Mouse (Mus musculus): ENCODE results near the gene Usp49. TPM values are rescaled to one million over a fixed set of nuclear protein-coding genes. Genes with fewer than 3 reads are reported as not detected.
"Not testable (repeated sequence)": the region's sequence is repeated elsewhere in the genome, so short reads cannot be mapped to it uniquely, and the experiment has no call there.

The Usp49 gene
- polyA plus RNA-seq, 1 experiment from 2014 or later: 3.3 TPM

DNA sequence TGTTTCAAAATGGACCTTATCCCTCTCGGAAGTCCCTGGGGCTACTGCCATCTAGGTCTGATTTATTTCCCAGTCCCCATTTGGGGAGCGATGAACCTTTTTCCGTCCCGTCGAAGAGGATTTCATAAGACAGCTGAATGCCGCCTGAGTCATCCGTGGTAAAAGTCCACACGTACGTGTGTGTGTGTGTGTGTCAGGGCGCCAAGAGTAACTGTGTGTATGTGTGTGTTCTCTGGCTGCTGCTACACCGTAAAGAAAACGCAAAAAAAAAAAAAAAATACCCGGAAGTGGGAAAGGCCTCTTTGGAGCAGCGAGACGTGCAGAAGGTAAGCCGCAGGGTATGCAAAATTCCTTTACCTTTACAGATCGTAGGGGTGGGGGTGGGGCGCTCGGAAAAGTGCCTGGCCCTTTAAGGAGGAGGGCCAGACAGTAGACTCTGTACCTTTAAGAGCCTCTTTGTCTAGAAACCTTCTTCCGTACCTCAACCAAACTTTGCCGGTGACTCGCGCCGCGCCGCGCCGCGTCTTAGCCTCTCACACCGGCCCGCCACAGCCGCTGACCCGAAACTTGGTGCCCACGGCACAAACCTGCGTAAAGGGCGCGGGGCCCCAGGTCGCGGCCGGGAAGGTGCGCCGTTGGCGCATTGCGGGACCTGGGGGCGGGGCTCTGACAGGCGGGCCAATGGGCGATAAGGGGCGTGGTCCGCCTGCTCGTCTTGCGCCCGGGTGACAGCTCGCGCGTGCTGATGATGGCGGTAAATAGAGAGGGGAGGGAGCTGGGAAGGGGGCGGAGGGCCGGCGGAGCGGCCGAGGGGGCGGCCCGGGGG lies 1.4 kb upstream of the Usp49 start:
- peaks cover 34% of the 10 kb centered on the region for H3K4me1 ChIP-seq
- peak overlapping the region; percentile 94 for H3K27ac ChIP-seq (replicated peaks)
- peak overlapping the region; percentile 92 for H3K9ac ChIP-seq
- H3K9me3 ChIP-seq: no peaks in the 10 kb centered on the region
- peak overlapping the region; percentile 77 for H3K4me3 ChIP-seq
- WGBS: under 1% methylated on average over 61 of the region's 63 CpGs
- peak overlapping the region; percentile 96 for H3K4me2 ChIP-seq
- no peaks in the 10 kb centered on the region for H3K27me3 ChIP-seq (replicated peaks)
- peak; percentile 88 for ATAC-seq (ENCODE audit: extremely low read depth, insufficient number of reproducible peaks, low FRiP score, low TSS enrichment)
- peaks cover 30% of the 10 kb centered on the region for H3K36me3 ChIP-seq

DNA sequence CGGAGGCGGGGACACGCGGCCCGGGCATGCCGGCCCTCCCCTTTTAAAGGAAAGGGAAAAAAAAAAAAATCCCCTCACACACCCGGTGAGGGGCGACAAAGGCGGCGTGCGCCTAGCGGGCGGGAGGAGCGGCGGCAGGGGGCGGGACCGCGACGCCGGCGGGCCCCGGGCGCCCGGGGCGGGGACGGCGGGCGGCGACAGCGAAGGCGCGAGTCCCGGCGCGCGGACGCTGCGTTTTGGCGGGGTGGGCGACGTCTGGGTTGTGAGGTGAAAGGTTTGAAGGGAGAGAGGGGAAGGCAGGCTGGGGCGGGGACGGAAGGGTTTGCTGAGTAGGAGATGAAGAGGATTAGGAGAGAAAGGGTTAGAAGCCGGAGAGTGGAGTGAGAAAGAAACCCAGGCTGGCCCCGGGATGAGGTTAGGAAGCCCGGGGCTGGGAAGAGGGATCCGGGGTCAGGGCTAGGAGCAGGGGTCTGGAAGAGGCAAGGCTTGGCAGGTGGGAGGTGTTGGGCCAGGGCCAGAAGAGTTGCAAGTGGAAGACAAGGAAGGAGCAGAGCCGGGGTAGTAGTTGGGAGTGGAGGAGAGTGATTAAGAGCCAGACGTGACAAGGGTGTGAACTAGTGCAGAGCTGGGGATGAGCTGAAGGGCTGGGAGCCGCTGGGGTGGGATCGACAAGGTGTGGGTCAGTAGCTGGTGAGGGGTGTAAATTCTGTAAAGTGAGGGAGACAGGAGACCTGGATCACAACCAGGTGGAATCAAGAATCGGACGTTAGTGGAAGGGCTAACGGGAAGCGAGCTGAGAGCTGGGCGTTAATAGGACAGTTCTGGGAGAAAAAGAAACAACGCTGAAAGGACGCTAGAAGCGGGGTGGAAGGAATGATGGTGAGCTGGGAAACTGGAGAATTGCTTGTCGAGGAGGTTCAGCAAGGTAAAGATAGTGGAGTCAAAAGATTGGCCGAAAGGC lies 493 bp upstream of the Usp49 start:
- Histone ChIP-seq H3K4me1 (peaks cover 34% of the 10 kb centered on the region), H3K36me3 (peaks cover 21% of the 10 kb centered on the region), H3K27me3 (replicated peaks) (no peaks in the 10 kb centered on the region), H3K9ac (peak overlapping the region; percentile 92), H3K4me3 (peak overlapping the region; percentile 77), H3K27ac (replicated peaks) (peak overlapping the region; percentile 94), H3K9me3 (no peaks in the 10 kb centered on the region), H3K4me2 (peak overlapping the region; percentile 96)
- ATAC-seq (ENCODE audit: extremely low read depth, insufficient number of reproducible peaks, low FRiP score, low TSS enrichment): no peak; the same call in 1 of the 2 replicates
- under 1% methylated on average over 56 of the region's 61 CpGs for WGBS

DNA sequence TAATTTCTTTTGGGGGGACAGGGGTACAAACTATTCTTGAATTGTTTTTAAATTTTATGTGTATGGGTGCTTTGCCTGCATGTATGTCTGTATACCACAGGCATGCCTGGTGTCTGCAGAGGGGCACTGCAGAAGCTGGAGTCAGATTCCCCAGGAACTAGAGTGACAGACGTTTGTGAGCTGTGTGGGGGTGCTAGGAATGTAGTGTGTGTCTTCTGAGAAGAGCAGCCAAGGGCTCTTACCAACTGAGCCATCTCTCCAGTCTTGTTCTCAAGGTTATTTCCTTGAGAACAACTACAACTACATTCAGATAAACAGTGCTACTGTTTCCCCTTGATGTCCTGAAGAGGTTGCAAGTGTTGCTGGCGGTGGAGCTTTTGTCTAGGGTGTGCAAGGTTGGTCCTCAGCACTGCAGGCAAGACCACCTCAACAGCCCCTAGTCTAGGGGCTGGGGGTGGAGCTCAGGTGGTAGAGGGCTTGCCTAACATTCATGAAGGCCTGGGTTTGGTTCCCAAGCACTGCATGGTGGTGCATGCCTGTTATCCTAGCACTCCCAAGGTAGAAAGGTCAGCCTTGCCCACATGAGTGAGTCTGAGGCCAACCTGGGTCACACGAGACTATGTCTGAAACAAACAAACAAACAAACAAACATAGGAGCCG lies 1.8 kb downstream of the Usp49 start:
- Histone ChIP-seq H3K27me3 (replicated peaks) (no peaks in the 10 kb centered on the region), H3K9me3 (no peaks in the 10 kb centered on the region), H3K4me3 (no peak overlapping the region), H3K4me2 (no peak overlapping the region), H3K9ac (0 out of 2 replicates have a peak overlapping the region, but pooled peaks have one; percentile 37), H3K4me1 (peaks cover 34% of the 10 kb centered on the region), H3K27ac (replicated peaks) (no peak overlapping the region), H3K36me3 (peaks cover 19% of the 10 kb centered on the region)
- 55% methylated on average over 4 of the region's 4 CpGs for WGBS
- ATAC-seq (ENCODE audit: extremely low read depth, insufficient number of reproducible peaks, low FRiP score, low TSS enrichment): no peak

DNA sequence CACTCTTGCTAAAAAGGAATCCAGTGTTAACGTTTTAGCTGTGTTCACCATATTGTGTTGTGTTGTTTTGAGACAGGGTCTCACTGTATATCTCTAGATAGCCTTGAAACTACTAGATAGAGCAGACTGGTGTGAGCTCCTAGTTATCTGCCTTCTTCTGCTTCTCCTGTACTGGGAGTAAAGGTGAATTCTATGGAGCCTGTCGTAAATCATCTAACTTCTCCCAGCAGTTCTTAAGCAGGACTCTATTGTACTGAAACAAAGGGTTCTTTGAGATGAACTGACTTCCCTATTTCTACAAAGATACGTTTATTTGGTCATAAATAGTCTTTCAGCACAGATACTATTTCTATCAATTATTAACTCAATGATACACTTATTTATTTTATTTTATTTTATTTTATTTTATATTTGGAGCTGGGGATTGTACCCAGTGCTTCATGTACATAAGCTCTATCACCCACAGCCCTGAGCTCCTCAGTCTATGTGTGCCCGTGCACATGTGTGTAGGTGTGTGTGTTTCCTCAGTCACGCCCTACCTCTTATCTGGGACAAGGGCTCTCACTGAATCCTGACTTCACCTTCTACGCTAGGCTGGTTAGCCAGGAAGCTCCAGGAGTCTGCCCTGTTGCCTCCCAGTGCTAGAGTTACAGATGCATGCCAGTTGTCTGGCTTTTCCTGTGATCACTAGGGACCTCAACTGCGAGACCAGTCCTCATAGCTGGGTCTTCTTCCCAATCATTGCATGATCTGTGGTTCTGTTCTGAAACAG lies 3.7 kb downstream of the Usp49 start:
- no peak overlapping the region for H3K27ac ChIP-seq (replicated peaks)
- H3K36me3 ChIP-seq: peaks cover 17% of the 10 kb centered on the region
- H3K9ac ChIP-seq: no peak overlapping the region
- H3K4me1 ChIP-seq: peaks cover 23% of the 10 kb centered on the region
- no peak overlapping the region for H3K4me3 ChIP-seq
- H3K27me3 ChIP-seq (replicated peaks): no peaks in the 10 kb centered on the region
- ATAC-seq (ENCODE audit: extremely low read depth, insufficient number of reproducible peaks, low FRiP score, low TSS enrichment): no peak
- no peaks in the 10 kb centered on the region for H3K9me3 ChIP-seq
- 73% methylated on average over 7 of the region's 7 CpGs for WGBS
- no peak overlapping the region for H3K4me2 ChIP-seq

DNA sequence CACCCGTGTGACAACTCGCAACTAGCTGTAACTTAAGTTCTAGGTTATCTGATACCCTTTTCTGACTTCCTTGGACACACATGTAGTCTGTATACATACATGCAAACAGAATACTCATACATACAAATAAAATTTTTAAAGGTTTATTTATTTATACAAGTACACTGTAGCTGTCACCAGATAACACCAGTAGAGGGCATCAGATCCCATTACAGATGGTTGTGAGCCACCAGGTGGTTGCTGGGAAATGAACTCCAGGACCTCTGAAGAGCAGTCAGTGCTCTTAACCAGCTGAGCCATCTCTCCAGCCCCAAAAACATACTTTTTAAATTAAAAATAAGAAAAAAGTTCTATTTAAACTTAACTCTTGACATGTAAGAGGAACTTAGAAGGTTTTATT lies 12.5 kb downstream of the Usp49 start:
- Histone ChIP-seq H3K27me3 (replicated peaks) (no peaks in the 10 kb centered on the region), H3K9ac (no peak overlapping the region), H3K9me3 (no peaks in the 10 kb centered on the region), H3K4me3 (no peak overlapping the region), H3K4me2 (no peak overlapping the region), H3K4me1 (peaks cover 3% of the 10 kb centered on the region; the same call in 1 of the 2 replicates), H3K27ac (replicated peaks) (no peak overlapping the region), H3K36me3 (no peaks in the 10 kb centered on the region)
- 79% methylated on average over 2 of the region's 2 CpGs for WGBS
- no peak for ATAC-seq (ENCODE audit: extremely low read depth, insufficient number of reproducible peaks, low FRiP score, low TSS enrichment)

DNA sequence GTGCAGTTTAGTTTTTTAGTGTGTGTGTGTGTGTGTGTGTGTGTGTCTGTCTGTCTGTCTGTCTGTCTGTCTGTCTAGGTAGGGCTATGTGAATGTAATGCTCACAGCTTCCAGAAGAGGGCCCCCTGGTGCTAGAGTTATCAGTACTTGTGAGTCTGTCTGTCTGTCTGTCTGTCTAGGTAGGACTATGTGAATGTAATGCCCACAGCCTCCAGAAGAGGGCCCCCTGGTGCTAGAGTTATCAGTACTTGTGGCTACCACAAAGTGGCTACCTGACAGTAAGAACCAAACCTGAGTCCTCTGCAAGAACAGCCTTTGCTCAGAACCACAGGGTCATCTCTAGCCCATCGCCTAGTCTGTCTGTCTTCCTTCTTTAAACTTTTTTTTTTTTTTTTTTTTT lies 16.2 kb downstream of the Usp49 start:
- Histone ChIP-seq H3K27ac (replicated peaks) (no peak overlapping the region), H3K27me3 (replicated peaks) (no peaks in the 10 kb centered on the region), H3K9ac (no peak overlapping the region), H3K4me1 (peaks cover 3% of the 10 kb centered on the region; the same call in 1 of the 2 replicates), H3K36me3 (peaks cover 5% of the 10 kb centered on the region; the same call in 1 of the 2 replicates), H3K4me3 (no peak overlapping the region), H3K4me2 (no peak overlapping the region), H3K9me3 (no peaks in the 10 kb centered on the region)
- WGBS: 71% methylated on average over 1 of the region's 1 CpGs
- no peak for ATAC-seq (ENCODE audit: extremely low read depth, insufficient number of reproducible peaks, low FRiP score, low TSS enrichment)

DNA sequence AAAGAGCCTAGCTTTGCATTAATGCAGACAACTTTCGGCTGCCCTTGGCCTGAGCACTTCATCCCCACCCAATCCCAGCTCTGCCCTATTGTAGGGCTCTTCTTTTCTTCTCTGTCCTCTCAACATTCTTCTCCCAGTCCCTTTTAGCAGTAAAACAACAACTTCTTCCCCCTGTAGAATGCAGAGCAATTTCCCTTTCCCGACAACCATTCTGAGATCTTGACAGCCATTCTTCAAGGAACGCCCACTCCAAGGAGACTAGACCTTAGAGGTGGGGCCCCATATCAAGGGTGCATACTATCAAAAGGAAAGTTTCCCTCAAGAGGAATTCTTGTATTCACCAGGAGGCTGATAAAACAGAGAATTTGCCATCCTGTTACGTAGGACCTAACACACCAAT lies 18.5 kb downstream of the Usp49 start:
- H3K27me3 ChIP-seq (replicated peaks): no peaks in the 10 kb centered on the region
- no peaks in the 10 kb centered on the region for H3K9me3 ChIP-seq
- no peak overlapping the region for H3K4me2 ChIP-seq
- H3K4me3 ChIP-seq: no peak overlapping the region
- 60% methylated on average over 4 of the region's 4 CpGs for WGBS
- no peak overlapping the region for H3K9ac ChIP-seq
- H3K36me3 ChIP-seq: peaks cover 16% of the 10 kb centered on the region
- ATAC-seq (ENCODE audit: extremely low read depth, insufficient number of reproducible peaks, low FRiP score, low TSS enrichment): no peak
- no peak overlapping the region for H3K27ac ChIP-seq (replicated peaks)
- peaks cover 3% of the 10 kb centered on the region; the same call in 1 of the 2 replicates for H3K4me1 ChIP-seq

DNA sequence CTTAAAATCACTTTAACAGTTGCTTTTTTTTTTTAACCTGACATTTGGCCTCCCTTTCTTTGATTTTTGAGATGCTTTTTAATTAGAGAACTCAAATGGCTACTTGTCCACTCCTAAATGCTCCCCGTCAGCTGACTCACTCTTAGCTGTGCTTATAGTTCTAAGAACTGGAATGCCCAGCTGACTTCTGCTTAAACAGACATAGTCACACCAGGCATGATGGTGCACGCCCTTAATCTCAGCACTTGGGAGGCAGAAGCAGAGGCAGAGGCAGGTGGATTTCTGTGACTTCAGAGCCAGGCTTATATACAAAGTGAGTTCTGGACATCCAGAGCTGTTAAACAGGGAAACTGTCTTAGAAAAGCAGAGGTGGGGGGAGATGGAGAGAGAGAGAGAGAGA lies 21.5 kb downstream of the Usp49 start:
- Histone ChIP-seq H3K9me3 (no peaks in the 10 kb centered on the region), H3K36me3 (peaks cover 16% of the 10 kb centered on the region), H3K4me3 (no peak overlapping the region), H3K4me1 (peaks cover 3% of the 10 kb centered on the region; the same call in 1 of the 2 replicates), H3K4me2 (no peak overlapping the region), H3K9ac (no peak overlapping the region), H3K27ac (replicated peaks) (no peak overlapping the region), H3K27me3 (replicated peaks) (no peaks in the 10 kb centered on the region)
- ATAC-seq (ENCODE audit: extremely low read depth, insufficient number of reproducible peaks, low FRiP score, low TSS enrichment): no peak
- WGBS: 78% methylated on average over 2 of the region's 2 CpGs

DNA sequence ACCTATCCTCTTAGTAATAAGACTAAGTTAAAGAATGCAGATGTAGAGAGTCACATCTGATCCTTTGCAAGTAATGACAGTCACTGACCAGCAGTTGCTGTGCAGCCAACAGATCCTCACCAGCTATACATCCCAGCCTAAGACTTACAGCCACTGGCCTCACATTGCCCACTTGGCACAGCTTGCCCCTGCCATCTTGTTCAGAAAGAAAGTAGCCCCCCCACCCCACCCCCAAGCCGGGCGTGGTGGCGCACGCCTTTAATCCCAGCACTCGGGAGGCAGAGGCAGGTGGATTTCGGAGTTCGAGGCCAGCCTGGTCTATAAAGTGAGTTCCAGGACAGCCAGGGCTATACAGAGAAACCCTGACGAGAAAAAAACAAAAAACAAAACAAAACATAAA lies 23.9 kb downstream of the Usp49 start:
- peaks cover 16% of the 10 kb centered on the region for H3K36me3 ChIP-seq
- H3K4me3 ChIP-seq; H3K27ac ChIP-seq (replicated peaks); H3K4me2 ChIP-seq; H3K4me1 ChIP-seq; H3K9ac ChIP-seq; H3K9me3 ChIP-seq; H3K27me3 ChIP-seq (replicated peaks); ATAC-seq (ENCODE audit: extremely low read depth, insufficient number of reproducible peaks, low FRiP score, low TSS enrichment): not testable (repeated sequence)
- 88% methylated on average over 8 of the region's 8 CpGs for WGBS

DNA sequence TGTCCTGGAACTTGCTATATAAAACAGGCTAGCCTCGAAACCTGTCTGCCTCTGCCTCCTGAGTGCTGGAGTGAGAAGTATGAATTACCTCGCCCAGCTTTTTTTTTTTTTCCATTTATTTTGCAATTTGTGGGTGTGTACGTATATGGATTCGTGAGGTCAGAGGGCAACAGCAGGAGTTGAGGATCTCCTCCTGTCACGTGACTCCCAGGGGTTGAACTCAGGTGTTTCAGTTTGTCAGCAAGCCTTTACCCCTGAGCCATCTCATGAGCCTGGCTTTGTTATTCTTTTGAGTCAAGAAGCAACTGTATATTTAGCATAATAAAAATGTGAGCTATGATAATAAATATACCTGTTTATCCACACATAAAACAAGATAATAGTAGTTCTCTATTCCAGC lies 25.2 kb downstream of the Usp49 start:
- no peaks in the 10 kb centered on the region for H3K4me1 ChIP-seq
- no peaks in the 10 kb centered on the region for H3K9me3 ChIP-seq
- no peak for ATAC-seq (ENCODE audit: extremely low read depth, insufficient number of reproducible peaks, low FRiP score, low TSS enrichment)
- H3K27ac ChIP-seq (replicated peaks): no peak overlapping the region
- H3K9ac ChIP-seq: no peak overlapping the region
- 89% methylated on average over 5 of the region's 5 CpGs for WGBS
- no peak overlapping the region for H3K4me2 ChIP-seq
- H3K27me3 ChIP-seq (replicated peaks): no peaks in the 10 kb centered on the region
- peaks cover 15% of the 10 kb centered on the region for H3K36me3 ChIP-seq
- H3K4me3 ChIP-seq: no peak overlapping the region
